Mouse (Mus musculus) spleen, postnatal 0 days (tissue): Measurements from ENCODE around the gene Ccl1. TPM values are rescaled to one million over a fixed set of nuclear protein-coding genes. Genes with fewer than 3 reads are reported as not detected.

Experiments
- polyA plus RNA-seq: library from polyadenylated mRNA; unstranded; fragments of >200 nt; fragmentation: Nextera tagmentation; extraction: Ambion mirVana; gene quantifications from 2 replicates; pipeline ENCODE4 v1.2.1, GENCODE M21; 2015

Ccl1 gene
- 0.28 TPM in 1 of 2 replicates, not detected in the other for polyA plus RNA-seq

GRCm38 (mm10) chr11:82305590-82305989 is at the start of gene Ccl1:
Ccl1 (minus strand) TSS chr11:82305690.

Other genes with a start within 250 kb of the Ccl1 start
- gene Ccl11, start 247.9 kb downstream of the Ccl1 start, polyA plus RNA-seq: 1.6 and 2.2 TPM in 2 replicates
- gene Ccl12, start 203.8 kb downstream of the Ccl1 start, polyA plus RNA-seq: 0.29 and 1.6 TPM in 2 replicates
- gene Ccl8, start 190.5 kb downstream of the Ccl1 start, polyA plus RNA-seq: 0.65 TPM in 1 of 2 replicates, not detected in the other
- 0.11 and 0.22 TPM in 2 replicates for gene Tmem132e, start 83.2 kb upstream of the Ccl1 start, polyA plus RNA-seq